Mouse (Mus musculus): ENCODE results near the gene Dcst2.

The Dcst2 gene

GRCm38 (mm10) chr3:89364631-89365030 is 2.9 kb downstream of the Dcst2 start:
- no peak for DNase-seq (ENCODE audit: low spot score)

- DNase-seq (ENCODE audit: low spot score), result no peak
Measured at GRCm38 (mm10) chr3:89365153-89365485, 3.3 kb downstream of the Dcst2 start, which contains the start of gene Dcst1. Gene Dcst1, minus strand, starts transcription at chr3:89365253.

GRCm38 (mm10) chr3:89365486-89366414 is 4.0 kb downstream of the Dcst2 start:
- no peak for DNase-seq (ENCODE audit: low spot score)

- no peak for DNase-seq (ENCODE audit: low spot score)
Measured at GRCm38 (mm10) chr3:89367338-89367737, 5.6 kb downstream of the Dcst2 start.

GRCm38 (mm10) chr3:89373581-89374231 is 11.9 kb downstream of the Dcst2 start:
- no peak for DNase-seq (ENCODE audit: low spot score)

GRCm38 (mm10) chr3:89377831-89378230 is 16.1 kb downstream of the Dcst2 start:
- no peak for DNase-seq (ENCODE audit: low spot score)

- DNase-seq (ENCODE audit: low spot score), result peak; percentile 72
Measured at GRCm38 (mm10) chr3:89378394-89379067, 16.8 kb downstream of the Dcst2 start.

- peak; percentile 39 for DNase-seq (ENCODE audit: low spot score)
Measured at GRCm38 (mm10) chr3:89379388-89380131, 17.8 kb downstream of the Dcst2 start.

GRCm38 (mm10) chr3:89380291-89380690 is 18.5 kb downstream of the Dcst2 start:
- DNase-seq (ENCODE audit: low spot score), result no peak

- DNase-seq (ENCODE audit: low spot score), result no peak
Measured at GRCm38 (mm10) chr3:89380711-89381110, 18.9 kb downstream of the Dcst2 start.

- DNase-seq (ENCODE audit: low spot score), result no peak
Measured at GRCm38 (mm10) chr3:89381233-89381632, 19.5 kb downstream of the Dcst2 start.

- DNase-seq (ENCODE audit: low spot score), result peak; percentile 48
Measured at GRCm38 (mm10) chr3:89382033-89382882, 20.5 kb downstream of the Dcst2 start.

GRCm38 (mm10) chr3:89382950-89383349 is 21.2 kb downstream of the Dcst2 start:
- DNase-seq (ENCODE audit: low spot score), result no peak

GRCm38 (mm10) chr3:89383651-89384255 is 22.0 kb downstream of the Dcst2 start:
- DNase-seq (ENCODE audit: low spot score), result no peak

- DNase-seq (ENCODE audit: low spot score), result no peak
Measured at GRCm38 (mm10) chr3:89384331-89385076, 22.7 kb downstream of the Dcst2 start.

GRCm38 (mm10) chr3:89385451-89385850 is 23.7 kb downstream of the Dcst2 start:
- no peak for DNase-seq (ENCODE audit: low spot score)

GRCm38 (mm10) chr3:89386438-89387420 is 25.0 kb downstream of the Dcst2 start:
- no peak for DNase-seq (ENCODE audit: low spot score)

GRCm38 (mm10) chr3:89387632-89388031 is 25.9 kb downstream of the Dcst2 start:
- DNase-seq (ENCODE audit: low spot score), result no peak

Measured in T-cell, adult 2 months (primary cell).